In the genomic region with DNA sequence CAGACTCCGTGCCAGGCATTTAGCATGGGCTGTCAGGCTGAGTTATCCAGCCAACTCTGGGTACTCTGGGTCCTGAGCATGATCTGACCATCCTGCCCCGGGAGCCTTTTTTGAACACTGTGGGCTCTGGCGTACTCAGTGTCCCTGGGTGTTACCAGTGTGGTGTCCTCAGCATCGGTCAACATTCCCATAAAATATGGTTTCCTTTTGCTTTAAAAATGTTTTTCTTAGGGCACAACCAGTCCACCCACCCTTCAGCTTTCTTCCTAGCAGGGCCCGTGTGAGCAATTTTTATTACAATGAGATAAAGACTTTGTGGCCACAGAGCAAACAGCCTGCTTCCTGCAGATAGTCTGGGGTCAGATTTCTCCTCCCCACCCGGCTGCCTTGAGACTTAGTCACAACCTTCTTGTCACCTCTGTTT, we compare ENCODE assay signal across 10 mouse cellular contexts. TPM values are rescaled to one million over a fixed set of nuclear protein-coding genes. Genes with fewer than 3 reads are reported as not detected.
DNase-seq lines count a peak whose midpoint lies in the region; ATAC-seq and TF ChIP-seq lines count a peak whose summit lies in the region.
"Had no signal": no experiment of that assay in that cellular context is flagged by ENCODE, and none has a peak within 500 bp of the region (broad histone marks: within the 10 kb centered on the region; RNA-seq: fewer than 3 reads in every experiment).

No protein-coding gene starts in this region.

- peak overlapping the region; percentile 63 for H3K27ac ChIP-seq in heart, adult 2 months
- no peak overlapping the region for H3K27ac ChIP-seq in intestine, postnatal 0 days (ENCODE audit: low read depth, low read length)
- peak overlapping the region; percentile 10 for H3K27ac ChIP-seq in lung, embryonic 16.5 days (ENCODE audit: low read length)
- no peak overlapping the region for H3K27ac ChIP-seq in forebrain, embryonic 12.5 days

- no peak for DNase-seq in heart, adult 2 months
- no peak for DNase-seq in heart, postnatal 14 days
- peak; percentile 40 to 68 for DNase-seq in adrenal gland, postnatal 36 days
- DNase-seq in thymus, adult 18-20 months: no peak
- no peak for DNase-seq in adipocyte (ENCODE audit: low spot score)
- DNase-seq: cerebellum, adult 8-10 months; right cerebral cortex, postnatal 4 days had no signal

- H3K79me2 ChIP-seq in heart, adult 2 months (replicated peaks; ENCODE audit: control insufficient read depth, insufficient read depth, low read length): no peaks in the 10 kb centered on the region

- no peaks in the 10 kb centered on the region for H3K9me3 ChIP-seq in intestine, postnatal 0 days (ENCODE audit: control insufficient read depth)
- H3K9me3 ChIP-seq in lung, embryonic 16.5 days (ENCODE audit: control insufficient read depth, low read length): no peaks in the 10 kb centered on the region
- H3K9me3 ChIP-seq in forebrain, embryonic 12.5 days: no peaks in the 10 kb centered on the region

- no peak for TF ChIP-seq POLR2A in heart, adult 2 months (IDR thresholded peaks at IDR 0.05; ENCODE audit: insufficient read depth, low read depth, low read length)

- ATAC-seq in intestine, postnatal 0 days: peak; percentile 46; the same call in 1 of the 2 replicates
- ATAC-seq in lung, embryonic 16.5 days (ENCODE audit: low read depth): peak; percentile 21; the same call in 1 of the 2 replicates
- ATAC-seq in forebrain, embryonic 12.5 days (ENCODE audit: low FRiP score): no peak

- no peak overlapping the region for H3K4me2 ChIP-seq in intestine, postnatal 0 days (replicated peaks; ENCODE audit: low read depth)
- no peak overlapping the region for H3K4me2 ChIP-seq in lung, embryonic 16.5 days (ENCODE audit: low read depth, low read length)
- no peak overlapping the region for H3K4me2 ChIP-seq in forebrain, embryonic 12.5 days

- peaks cover 23% of the 10 kb centered on the region for H3K4me1 ChIP-seq in heart, adult 2 months (ENCODE audit: control insufficient read depth, insufficient read depth, low read length)
- H3K4me1 ChIP-seq in intestine, postnatal 0 days (replicated peaks; ENCODE audit: control insufficient read depth, insufficient read depth, low read length): no peaks in the 10 kb centered on the region
- H3K4me1 ChIP-seq in lung, embryonic 16.5 days (replicated peaks; ENCODE audit: control insufficient read depth, insufficient read depth, low read length): peaks cover 9% of the 10 kb centered on the region; the same call in 1 of the 2 replicates
- H3K4me1 ChIP-seq in forebrain, embryonic 12.5 days: peaks cover 9% of the 10 kb centered on the region

- no peaks in the 10 kb centered on the region for H3K36me3 ChIP-seq in heart, adult 2 months (ENCODE audit: control insufficient read depth, insufficient read depth, low read length)
- no peaks in the 10 kb centered on the region for H3K36me3 ChIP-seq in intestine, postnatal 0 days (ENCODE audit: control insufficient read depth, insufficient read depth)
- no peaks in the 10 kb centered on the region for H3K36me3 ChIP-seq in lung, embryonic 16.5 days (ENCODE audit: control insufficient read depth, insufficient read depth, low read length)
- H3K36me3 ChIP-seq in forebrain, embryonic 12.5 days (replicated peaks): no peaks in the 10 kb centered on the region

- no peak overlapping the region for H3K9ac ChIP-seq in heart, adult 2 months (ENCODE audit: low read depth, low read length)
- H3K9ac ChIP-seq in intestine, postnatal 0 days (ENCODE audit: low read depth, low read length): no peak overlapping the region
- no peak overlapping the region for H3K9ac ChIP-seq in lung, embryonic 16.5 days (ENCODE audit: low read length)
- no peak overlapping the region for H3K9ac ChIP-seq in forebrain, embryonic 12.5 days

- H3K4me3 ChIP-seq in heart, adult 2 months: no peak overlapping the region
- no peak overlapping the region for H3K4me3 ChIP-seq in intestine, postnatal 0 days (ENCODE audit: low read depth, low read length)
- no peak overlapping the region for H3K4me3 ChIP-seq in lung, embryonic 16.5 days (ENCODE audit: low read length)
- H3K4me3 ChIP-seq in forebrain, embryonic 12.5 days (replicated peaks): no peak overlapping the region

- 45% methylated on average over 6 of the region's 6 CpGs for WGBS in heart, adult 2 months
- WGBS in intestine, postnatal 0 days: 23% methylated on average over 6 of the region's 6 CpGs
- WGBS in lung, embryonic 16.5 days: 37% methylated on average over 6 of the region's 6 CpGs
- 75% methylated on average over 6 of the region's 6 CpGs for WGBS in forebrain, embryonic 12.5 days

- TF ChIP-seq CTCF in heart, adult 2 months (IDR thresholded peaks at IDR 0.05): no peak
- no peak for TF ChIP-seq CTCF in intestine, postnatal 0 days (IDR thresholded peaks at IDR 0.05; ENCODE audit: low read depth)

- H3K27me3 ChIP-seq in heart, adult 2 months (ENCODE audit: control insufficient read depth, insufficient read depth, low read length): no peaks in the 10 kb centered on the region
- H3K27me3 ChIP-seq in intestine, postnatal 0 days (replicated peaks; ENCODE audit: control insufficient read depth, insufficient read depth, low read length): no peaks in the 10 kb centered on the region
- no peaks in the 10 kb centered on the region for H3K27me3 ChIP-seq in lung, embryonic 16.5 days (ENCODE audit: control insufficient read depth, insufficient read depth, low read depth, low read length)
- no peaks in the 10 kb centered on the region for H3K27me3 ChIP-seq in forebrain, embryonic 12.5 days

- intact Hi-C loops in heart, adult 2 months (cut with DNase I): no loop called here
- intact Hi-C loops in heart, postnatal 14 days (cut with DNase I): no loop called here

- 0 out of 2 replicates have a peak, but pooled peaks have one; percentile 54 for TF ChIP-seq EP300 in heart, adult 2 months (IDR thresholded peaks at IDR 0.05; ENCODE audit: insufficient read depth, low read depth, low read length)

RNA-seq across cellular contexts. Expression of a gene that starts 27.6 kb away (rescaled TPM):
- total RNA-seq in heart, adult 2 months (2021): 1 to 10 TPM in 1 of 2 experiments, under 1 TPM in 1; 0.70 to 1.1 TPM
- polyA plus RNA-seq in heart, adult 2 months (2012; rRNA removed): 2.5 and 6.3 TPM in 2 replicates
- 1 to 10 TPM; 1.7 to 1.8 TPM for total RNA-seq in heart, postnatal 14 days (2021)
- under 1 TPM; 0.36 to 0.40 TPM for total RNA-seq in adrenal gland, postnatal 36 days (2021)
- polyA plus RNA-seq in intestine, postnatal 0 days (2015; fragmentation: Nextera tagmentation; extraction: Ambion mirVana): 0.48 and 0.77 TPM in 2 replicates
- polyA plus RNA-seq in lung, embryonic 16.5 days (2015; fragmentation: Nextera tagmentation; extraction: Ambion mirVana): 57.2 and 59.7 TPM in 2 replicates
- polyA plus RNA-seq in forebrain, embryonic 12.5 days (2016; fragmentation: Nextera tagmentation; extraction: Ambion mirVana): 0.27 and 0.28 TPM in 2 replicates

RNA-seq across cellular contexts. Expression of a gene that starts 36.6 kb away (rescaled TPM):
- 10 to 100 TPM; 21.2 to 22.4 TPM for total RNA-seq in heart, adult 2 months (2021)
- polyA plus RNA-seq in heart, adult 2 months (2012; rRNA removed): 26.4 and 29.3 TPM in 2 replicates
- total RNA-seq in heart, postnatal 14 days (2021): 10 to 100 TPM; 24.7 to 25.5 TPM
- 10 to 100 TPM; 53.6 to 90.1 TPM for total RNA-seq in adrenal gland, postnatal 36 days (2021)
- 46.5 and 50.9 TPM in 2 replicates for polyA plus RNA-seq in intestine, postnatal 0 days (2015; fragmentation: Nextera tagmentation; extraction: Ambion mirVana)
- polyA plus RNA-seq in lung, embryonic 16.5 days (2015; fragmentation: Nextera tagmentation; extraction: Ambion mirVana): 75.0 and 82.4 TPM in 2 replicates
- 61.9 and 63.2 TPM in 2 replicates for polyA plus RNA-seq in forebrain, embryonic 12.5 days (2016; fragmentation: Nextera tagmentation; extraction: Ambion mirVana)

RNA-seq across cellular contexts. Expression of a gene that starts 49.3 kb away (rescaled TPM):
- 1 to 10 TPM; 2.2 to 2.8 TPM for total RNA-seq in heart, adult 2 months (2021)
- polyA plus RNA-seq in heart, adult 2 months (2012; rRNA removed): 2.0 and 3.2 TPM in 2 replicates
- total RNA-seq in heart, postnatal 14 days (2021): 1 to 10 TPM; 1.1 to 1.6 TPM
- 1 to 10 TPM; 1.4 to 2.0 TPM for total RNA-seq in adrenal gland, postnatal 36 days (2021)
- 0.40 and 0.61 TPM in 2 replicates for polyA plus RNA-seq in intestine, postnatal 0 days (2015; fragmentation: Nextera tagmentation; extraction: Ambion mirVana)
- 2.5 and 2.6 TPM in 2 replicates for polyA plus RNA-seq in lung, embryonic 16.5 days (2015; fragmentation: Nextera tagmentation; extraction: Ambion mirVana)
- not detected in 2 replicates for polyA plus RNA-seq in forebrain, embryonic 12.5 days (2016; fragmentation: Nextera tagmentation; extraction: Ambion mirVana)

Comparison
In these comparisons a context has a peak if more than half of its experiments do, and no peak if none do; other contexts are left out.
1. DNase-seq: peak in adrenal gland, postnatal 36 days (2 of 2); none in heart, adult 2 months (0 of 2), heart, postnatal 14 days (0 of 2), thymus, adult 18-20 months (0 of 2) and adipocyte (single experiment).
2. H3K27ac ChIP-seq: peak in heart, adult 2 months (single experiment) and lung, embryonic 16.5 days (single experiment); none in intestine, postnatal 0 days (single experiment) and forebrain, embryonic 12.5 days (single experiment).